Mouse (Mus musculus): ENCODE results near the gene Hdac9. TPM values are rescaled to one million over a fixed set of nuclear protein-coding genes. Genes with fewer than 3 reads are reported as not detected.
"Not testable (repeated sequence)": the region's sequence is repeated elsewhere in the genome, so short reads cannot be mapped to it uniquely, and the experiment has no call there.

Hdac9 gene
- polyA plus RNA-seq, 1 experiment from 2014 or later: 3.4 TPM

GRCm38 (mm10) chr12:34092953-34093352 lies 823.9 kb downstream of the Hdac9 start:
- no peak overlapping the region for H3K4me3 ChIP-seq
- H3K36me3 ChIP-seq: no peaks in the 10 kb centered on the region
- no peaks in the 10 kb centered on the region for H3K9me3 ChIP-seq (replicated peaks)
- H3K27me3 ChIP-seq (ENCODE audit: low read depth, poor library complexity, severe bottlenecking): no peaks in the 10 kb centered on the region
- H3K4me1 ChIP-seq: no peaks in the 10 kb centered on the region
- 81% methylated on average over 4 of the region's 4 CpGs for WGBS
- H3K27ac ChIP-seq: no peak overlapping the region
- no peak for DNase-seq (ENCODE audit: low spot score)

- H3K4me1 ChIP-seq: peaks cover 7% of the 10 kb centered on the region
- no peak overlapping the region for H3K27ac ChIP-seq
- H3K4me3 ChIP-seq: no peak overlapping the region
- no peaks in the 10 kb centered on the region for H3K27me3 ChIP-seq (ENCODE audit: low read depth, poor library complexity, severe bottlenecking)
- no peaks in the 10 kb centered on the region for H3K36me3 ChIP-seq
- no peaks in the 10 kb centered on the region for H3K9me3 ChIP-seq (replicated peaks)
- WGBS: 89% methylated on average over 1 of the region's 1 CpGs
- DNase-seq (ENCODE audit: low spot score): no peak
These were observed 825.0 kb downstream of the Hdac9 start for GRCm38 (mm10) chr12:34091851-34092250.

GRCm38 (mm10) chr12:34087292-34087942 lies 829.5 kb downstream of the Hdac9 start:
- no peaks in the 10 kb centered on the region for H3K9me3 ChIP-seq (replicated peaks)
- DNase-seq (ENCODE audit: low spot score): no peak
- no peaks in the 10 kb centered on the region for H3K36me3 ChIP-seq
- H3K4me1 ChIP-seq: peaks cover 7% of the 10 kb centered on the region
- 85% methylated on average over 2 of the region's 2 CpGs for WGBS
- H3K4me3 ChIP-seq: no peak overlapping the region
- H3K27ac ChIP-seq: no peak overlapping the region
- no peaks in the 10 kb centered on the region for H3K27me3 ChIP-seq (ENCODE audit: low read depth, poor library complexity, severe bottlenecking)

- WGBS: 91% methylated on average over 2 of the region's 2 CpGs
- Histone ChIP-seq H3K4me1 (peaks cover 4% of the 10 kb centered on the region; the same call in 1 of the 2 replicates), H3K27ac (no peak overlapping the region), H3K4me3 (no peak overlapping the region), H3K36me3 (no peaks in the 10 kb centered on the region), H3K9me3 (replicated peaks) (no peaks in the 10 kb centered on the region), H3K27me3 (ENCODE audit: low read depth, poor library complexity, severe bottlenecking) (no peaks in the 10 kb centered on the region)
- no peak for DNase-seq (ENCODE audit: low spot score)
These were observed 839.9 kb downstream of the Hdac9 start for GRCm38 (mm10) chr12:34076981-34077380.

GRCm38 (mm10) chr12:34075805-34076509 lies 840.9 kb downstream of the Hdac9 start:
- Histone ChIP-seq H3K4me3 (no peak overlapping the region), H3K27ac (no peak overlapping the region), H3K36me3 (no peaks in the 10 kb centered on the region), H3K27me3 (ENCODE audit: low read depth, poor library complexity, severe bottlenecking) (no peaks in the 10 kb centered on the region), H3K9me3 (replicated peaks) (no peaks in the 10 kb centered on the region), H3K4me1 (peaks cover 4% of the 10 kb centered on the region; the same call in 1 of the 2 replicates)
- WGBS: 88% methylated on average over 9 of the region's 9 CpGs
- DNase-seq (ENCODE audit: low spot score): no peak

- Histone ChIP-seq H3K27me3 (ENCODE audit: low read depth, poor library complexity, severe bottlenecking) (no peaks in the 10 kb centered on the region), H3K27ac (no peak overlapping the region), H3K4me3 (no peak overlapping the region), H3K4me1 (peaks cover 14% of the 10 kb centered on the region), H3K36me3 (no peaks in the 10 kb centered on the region), H3K9me3 (replicated peaks) (no peaks in the 10 kb centered on the region)
- no peak for DNase-seq (ENCODE audit: low spot score)
- WGBS: 94% methylated on average over 5 of the region's 5 CpGs
These were observed 864.4 kb downstream of the Hdac9 start for GRCm38 (mm10) chr12:34052508-34052907.

GRCm38 (mm10) chr12:34052036-34052435 lies 864.9 kb downstream of the Hdac9 start:
- no peaks in the 10 kb centered on the region for H3K27me3 ChIP-seq (ENCODE audit: low read depth, poor library complexity, severe bottlenecking)
- H3K4me3 ChIP-seq: no peak overlapping the region
- 87% methylated on average over 3 of the region's 3 CpGs for WGBS
- H3K9me3 ChIP-seq (replicated peaks): no peaks in the 10 kb centered on the region
- no peak for DNase-seq (ENCODE audit: low spot score)
- no peak overlapping the region for H3K27ac ChIP-seq
- peaks cover 14% of the 10 kb centered on the region for H3K4me1 ChIP-seq
- no peaks in the 10 kb centered on the region for H3K36me3 ChIP-seq

- no peaks in the 10 kb centered on the region for H3K27me3 ChIP-seq (ENCODE audit: low read depth, poor library complexity, severe bottlenecking)
- H3K4me3 ChIP-seq: no peak overlapping the region
- WGBS: 59% methylated on average over 7 of the region's 7 CpGs
- H3K4me1 ChIP-seq: peaks cover 14% of the 10 kb centered on the region
- H3K36me3 ChIP-seq: no peaks in the 10 kb centered on the region
- no peak for DNase-seq (ENCODE audit: low spot score)
- no peaks in the 10 kb centered on the region for H3K9me3 ChIP-seq (replicated peaks)
- H3K27ac ChIP-seq: 0 out of 2 replicates have a peak overlapping the region, but pooled peaks have one; percentile 36
These were observed 865.8 kb downstream of the Hdac9 start for GRCm38 (mm10) chr12:34051112-34051511.

- DNase-seq (ENCODE audit: low spot score): no peak
- WGBS: 92% methylated on average over 6 of the region's 6 CpGs
- no peak overlapping the region for H3K4me3 ChIP-seq
- H3K27me3 ChIP-seq (ENCODE audit: low read depth, poor library complexity, severe bottlenecking): no peaks in the 10 kb centered on the region
- H3K9me3 ChIP-seq (replicated peaks): no peaks in the 10 kb centered on the region
- H3K27ac ChIP-seq: no peak overlapping the region
- no peaks in the 10 kb centered on the region for H3K36me3 ChIP-seq
- H3K4me1 ChIP-seq: 0 out of 2 replicates have a peak, but pooled peaks cover 3% of the 10 kb centered on the region
These were observed 875.9 kb downstream of the Hdac9 start for GRCm38 (mm10) chr12:34040949-34041348.

GRCm38 (mm10) chr12:34040061-34040460 lies 876.8 kb downstream of the Hdac9 start:
- Histone ChIP-seq H3K36me3 (no peaks in the 10 kb centered on the region), H3K4me3 (no peak overlapping the region), H3K27me3 (ENCODE audit: low read depth, poor library complexity, severe bottlenecking) (no peaks in the 10 kb centered on the region), H3K9me3 (replicated peaks) (no peaks in the 10 kb centered on the region), H3K4me1 (0 out of 2 replicates have a peak, but pooled peaks cover 2% of the 10 kb centered on the region), H3K27ac (no peak overlapping the region)
- DNase-seq (ENCODE audit: low spot score): no peak
- WGBS: 88% methylated on average over 7 of the region's 7 CpGs

GRCm38 (mm10) chr12:34009796-34010195 lies 907.1 kb downstream of the Hdac9 start:
- H3K4me3 ChIP-seq; H3K4me1 ChIP-seq; H3K36me3 ChIP-seq; DNase-seq (ENCODE audit: low spot score); H3K27ac ChIP-seq; H3K27me3 ChIP-seq (ENCODE audit: low read depth, poor library complexity, severe bottlenecking); H3K9me3 ChIP-seq (replicated peaks): not testable (repeated sequence)
- WGBS: 100% methylated on average over 1 of the region's 1 CpGs

All from limb, embryonic 10.5 days (tissue).